Mouse (Mus musculus) midbrain, embryonic 15.5 days (tissue): ENCODE results near the gene Rraga. TPM values are rescaled to one million over a fixed set of nuclear protein-coding genes. Genes with fewer than 3 reads are reported as not detected.
A peak's percentile ranks its signal among the peaks of the same experiment; 100 is the strongest.

Experiments
- ATAC-seq: fragments of 200-750 bp; cut with Nextera tagmentation; replicated peaks from 2 replicates; pipeline ENCODE4 v1.8.0; 2017; ENCODE audit warnings: moderate TSS enrichment
- H3K27ac ChIP-seq: fragments of 300-500 bp; sonication (generic); 2 replicates; pipeline ENCODE4 v1.5.1; 2015; ENCODE audit warnings: mild to moderate bottlenecking, inconsistent platforms
- H3K27me3 ChIP-seq: fragments of 300-500 bp; sonication (generic); replicated peaks from 2 replicates; pipeline ENCODE4 v1.6.1; 2015; ENCODE audit warnings: inconsistent platforms
- H3K36me3 ChIP-seq: fragments of 300-500 bp; sonication (generic); replicated peaks from 2 replicates; pipeline ENCODE4 v1.6.1; 2015; ENCODE audit warnings: inconsistent platforms
- H3K4me1 ChIP-seq: fragments of 300-500 bp; sonication (generic); 2 replicates; pipeline ENCODE4 v1.6.1; 2015; ENCODE audit warnings: inconsistent platforms
- H3K4me2 ChIP-seq: fragments of 300-500 bp; sonication (generic); 2 replicates; pipeline ENCODE4 v1.6.1; 2015; ENCODE audit warnings: inconsistent platforms, mild to moderate bottlenecking, moderate library complexity
- H3K4me3 ChIP-seq: fragments of 300-500 bp; sonication (generic); 2 replicates; pipeline ENCODE4 v1.5.1; 2015; ENCODE audit warnings: mild to moderate bottlenecking, inconsistent platforms
- H3K9ac ChIP-seq: fragments of 300-500 bp; sonication (generic); 2 replicates; pipeline ENCODE4 v1.6.1; 2015; ENCODE audit warnings: mild to moderate bottlenecking, inconsistent platforms
- H3K9me3 ChIP-seq: fragments of 300-500 bp; sonication (generic); 2 replicates; pipeline ENCODE4 v1.6.1; 2016; ENCODE audit warnings: inconsistent platforms
- WGBS: fragments of 180-500 bp; shearing (Covaris S2); methylation state at CpG from one replicate; pipeline ENCODE4 v1.1.7; 2015; ENCODE audit warnings: mixed read lengths; 5-methylcytosine and 5-hydroxymethylcytosine counted together
- polyA plus RNA-seq: library from polyadenylated mRNA; unstranded; fragments of >200 nt; fragmentation: Nextera tagmentation; extraction: Ambion mirVana; gene quantifications from 2 replicates; pipeline ENCODE4 v1.2.1, GENCODE M21; 2015

Gene Rraga
- polyA plus RNA-seq, 1 experiment from 2014 or later, result 115 TPM

- H3K4me2 ChIP-seq, result no peak overlapping the region
- H3K4me3 ChIP-seq, result no peak overlapping the region
- no peak for ATAC-seq
- no peaks in the 10 kb centered on the region for H3K27me3 ChIP-seq
- no peaks in the 10 kb centered on the region for H3K36me3 ChIP-seq
- WGBS, result 84% methylated on average over 7 of the region's 7 CpGs
- no peaks in the 10 kb centered on the region for H3K9me3 ChIP-seq
- H3K27ac ChIP-seq, result no peak overlapping the region
- H3K9ac ChIP-seq, result no peak overlapping the region
- no peaks in the 10 kb centered on the region for H3K4me1 ChIP-seq
These were observed 18.1 kb upstream of the Rraga start for GRCm38 (mm10) chr4:86557371-86557770.

GRCm38 (mm10) chr4:86558228-86558627 lies 17.2 kb upstream of the Rraga start, which contains the start of gene Saxo1:
Saxo1 (minus strand) TSS chr4:86558328.
- H3K36me3 ChIP-seq, result no peaks in the 10 kb centered on the region
- no peaks in the 10 kb centered on the region for H3K4me1 ChIP-seq
- no peak within 1 kb of the TSS for H3K4me3 ChIP-seq
- H3K27me3 ChIP-seq, result no peaks in the 10 kb centered on the region
- no peaks in the 10 kb centered on the region for H3K9me3 ChIP-seq
- no peak within 1 kb of the TSS for H3K27ac ChIP-seq
- H3K9ac ChIP-seq, result no peak within 1 kb of the TSS
- 91% methylated on average over 7 of the region's 7 CpGs for WGBS
- no peak within 1 kb of the TSS for H3K4me2 ChIP-seq
- no peak for ATAC-seq

DNA sequence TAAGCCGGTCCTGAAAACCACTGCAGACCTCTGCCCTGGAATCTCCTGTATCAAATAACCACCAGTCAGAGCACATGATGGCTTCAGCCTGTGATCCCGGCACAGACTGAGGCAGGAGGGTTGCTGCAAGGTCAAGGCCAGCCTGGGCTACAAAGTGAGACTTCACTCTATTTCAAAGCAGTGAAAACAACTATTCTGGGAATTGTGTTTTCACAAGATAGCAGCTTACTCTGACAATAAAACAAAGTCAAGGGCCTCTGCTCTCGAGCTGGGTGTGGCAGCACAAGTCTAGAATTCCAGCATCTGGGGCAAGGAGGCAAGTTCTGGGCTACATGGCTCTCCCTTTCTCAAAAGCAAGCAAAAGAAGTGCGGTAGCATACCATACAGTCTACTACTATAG lies 16.5 kb upstream of the Rraga start:
- H3K9me3 ChIP-seq, result no peaks in the 10 kb centered on the region
- no peak overlapping the region for H3K27ac ChIP-seq
- no peaks in the 10 kb centered on the region for H3K27me3 ChIP-seq
- no peak overlapping the region for H3K4me3 ChIP-seq
- no peak for ATAC-seq
- WGBS, result 79% methylated on average over 4 of the region's 4 CpGs
- no peaks in the 10 kb centered on the region for H3K36me3 ChIP-seq
- no peak overlapping the region for H3K9ac ChIP-seq
- no peaks in the 10 kb centered on the region for H3K4me1 ChIP-seq
- no peak overlapping the region for H3K4me2 ChIP-seq

DNA sequence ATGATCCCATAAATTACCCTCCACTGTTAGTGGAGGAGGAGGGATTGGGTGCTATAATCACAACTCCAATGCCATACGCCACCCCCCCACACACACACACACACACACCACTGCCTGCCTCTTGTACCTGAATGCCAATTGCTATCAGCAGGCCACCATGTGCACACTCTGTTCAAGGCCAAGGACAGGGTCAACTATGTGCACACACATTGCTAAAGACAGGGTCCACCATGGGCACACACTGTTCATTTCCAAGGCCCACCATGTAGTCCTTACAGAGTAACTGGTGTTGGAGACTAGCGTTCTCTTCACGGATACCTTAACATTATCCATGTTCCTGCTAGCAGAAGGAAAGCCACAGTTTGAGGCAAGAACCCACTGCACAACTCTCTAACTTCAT lies 14.4 kb upstream of the Rraga start:
- H3K4me3 ChIP-seq, result no peak overlapping the region
- no peaks in the 10 kb centered on the region for H3K4me1 ChIP-seq
- H3K36me3 ChIP-seq, result no peaks in the 10 kb centered on the region
- WGBS, result 94% methylated on average over 3 of the region's 3 CpGs
- no peaks in the 10 kb centered on the region for H3K9me3 ChIP-seq
- no peak overlapping the region for H3K27ac ChIP-seq
- H3K4me2 ChIP-seq, result no peak overlapping the region
- no peaks in the 10 kb centered on the region for H3K27me3 ChIP-seq
- no peak overlapping the region for H3K9ac ChIP-seq
- no peak for ATAC-seq

DNA sequence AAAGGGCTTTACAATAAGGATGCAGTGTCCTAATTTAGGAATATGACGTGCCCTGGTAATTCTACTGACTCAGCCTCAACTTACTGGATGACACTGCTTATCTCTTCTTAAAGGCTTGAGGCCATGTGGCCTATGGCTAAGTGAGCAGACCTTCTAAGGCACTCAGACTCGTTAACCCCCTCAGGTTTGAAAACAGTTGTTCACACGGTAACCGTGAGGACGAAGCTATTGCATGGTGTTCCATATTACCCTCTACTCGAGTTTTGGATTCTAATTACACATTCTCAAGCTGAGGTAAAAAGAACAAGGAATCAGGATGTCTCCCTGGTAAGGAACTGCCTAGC lies 557 bp upstream of the Rraga start:
- no peaks in the 10 kb centered on the region for H3K36me3 ChIP-seq
- peak; percentile 77 for ATAC-seq
- WGBS, result 9% methylated on average over 6 of the region's 6 CpGs

DNA sequence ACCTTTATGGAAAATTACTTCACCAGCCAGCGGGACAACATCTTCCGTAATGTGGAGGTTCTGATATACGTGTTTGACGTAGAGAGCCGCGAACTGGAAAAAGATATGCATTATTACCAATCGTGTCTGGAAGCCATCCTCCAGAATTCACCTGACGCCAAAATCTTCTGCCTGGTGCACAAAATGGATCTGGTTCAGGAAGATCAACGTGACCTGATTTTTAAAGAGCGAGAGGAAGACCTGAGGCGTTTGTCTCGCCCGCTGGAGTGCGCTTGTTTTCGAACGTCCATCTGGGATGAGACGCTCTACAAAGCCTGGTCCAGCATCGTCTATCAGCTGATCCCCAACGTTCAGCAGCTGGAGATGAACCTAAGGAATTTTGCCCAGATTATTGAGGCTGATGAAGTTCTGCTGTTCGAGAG lies 663 bp downstream of the Rraga start:
- Histone ChIP-seq H3K4me2 (peak overlapping the region; percentile 82), H3K36me3 (no peaks in the 10 kb centered on the region), H3K4me1 (peaks cover 28% of the 10 kb centered on the region), H3K27me3 (no peaks in the 10 kb centered on the region), H3K4me3 (peak overlapping the region; percentile 90), H3K9me3 (no peaks in the 10 kb centered on the region), H3K9ac (peak overlapping the region; percentile 98), H3K27ac (peak overlapping the region; percentile 98)
- ATAC-seq, result peak; percentile 15
- WGBS, result under 1% methylated on average over 20 of the region's 20 CpGs

More for the DNA sequence above, 557 bp upstream of the Rraga start:
- H3K4me1 ChIP-seq, result peaks cover 28% of the 10 kb centered on the region
- peak overlapping the region; percentile 90 for H3K4me3 ChIP-seq
- H3K27me3 ChIP-seq, result no peaks in the 10 kb centered on the region
- H3K9me3 ChIP-seq, result no peaks in the 10 kb centered on the region
- H3K9ac ChIP-seq, result peak overlapping the region; percentile 98
- peak overlapping the region; percentile 82 for H3K4me2 ChIP-seq
- H3K27ac ChIP-seq, result peak overlapping the region; percentile 98

GRCm38 (mm10) chr4:86576630-86577225 lies 1.3 kb downstream of the Rraga start:
- Histone ChIP-seq H3K36me3 (no peaks in the 10 kb centered on the region), H3K4me3 (peak overlapping the region; percentile 90), H3K4me2 (peak overlapping the region; percentile 82), H3K4me1 (peaks cover 28% of the 10 kb centered on the region), H3K27me3 (no peaks in the 10 kb centered on the region), H3K27ac (peak overlapping the region; percentile 98), H3K9ac (peak overlapping the region; percentile 98), H3K9me3 (no peaks in the 10 kb centered on the region)
- ATAC-seq, result no peak
- 9% methylated on average over 11 of the region's 11 CpGs for WGBS

DNA sequence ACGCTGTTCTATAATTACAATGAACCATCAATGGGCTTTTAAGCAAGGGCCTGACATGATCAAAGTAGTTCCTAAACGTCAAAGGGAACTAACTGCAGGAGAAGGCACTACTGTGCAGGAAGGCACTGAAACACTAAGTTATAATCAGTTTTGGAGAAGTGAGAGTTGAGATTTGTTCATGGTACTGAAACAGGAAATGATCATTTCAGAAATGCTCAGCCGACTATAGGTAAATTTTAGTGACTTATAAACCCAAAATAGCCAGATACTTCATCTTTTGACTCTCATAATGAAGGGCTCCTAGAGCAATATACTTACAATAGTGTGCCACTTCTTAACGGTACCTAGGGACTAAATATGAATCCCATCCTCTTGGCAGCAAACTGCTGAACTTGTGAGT lies 4.6 kb downstream of the Rraga start:
- H3K9me3 ChIP-seq, result no peaks in the 10 kb centered on the region
- no peaks in the 10 kb centered on the region for H3K27me3 ChIP-seq
- H3K4me2 ChIP-seq, result no peak overlapping the region
- no peak overlapping the region for H3K4me3 ChIP-seq
- no peak overlapping the region for H3K27ac ChIP-seq
- peaks cover 1% of the 10 kb centered on the region; the same call in 1 of the 2 replicates for H3K36me3 ChIP-seq
- 55% methylated on average over 4 of the region's 4 CpGs for WGBS
- no peak overlapping the region for H3K9ac ChIP-seq
- no peak for ATAC-seq
- peaks cover 28% of the 10 kb centered on the region for H3K4me1 ChIP-seq

- WGBS, result 86% methylated on average over 3 of the region's 3 CpGs
- H3K4me2 ChIP-seq, result no peak overlapping the region
- no peak overlapping the region for H3K9ac ChIP-seq
- H3K27ac ChIP-seq, result no peak overlapping the region
- no peak overlapping the region for H3K4me3 ChIP-seq
- peaks cover 5% of the 10 kb centered on the region; the same call in 1 of the 2 replicates for H3K36me3 ChIP-seq
- no peaks in the 10 kb centered on the region for H3K27me3 ChIP-seq
- no peak for ATAC-seq
- peaks cover 28% of the 10 kb centered on the region for H3K4me1 ChIP-seq
- H3K9me3 ChIP-seq, result no peaks in the 10 kb centered on the region
These were observed 5.1 kb downstream of the Rraga start for GRCm38 (mm10) chr4:86580591-86580990.

- 88% methylated on average over 3 of the region's 3 CpGs for WGBS
- H3K27me3 ChIP-seq, result no peaks in the 10 kb centered on the region
- H3K36me3 ChIP-seq, result peaks cover 10% of the 10 kb centered on the region; the same call in 1 of the 2 replicates
- no peak overlapping the region for H3K27ac ChIP-seq
- no peak overlapping the region for H3K4me3 ChIP-seq
- no peak overlapping the region for H3K4me2 ChIP-seq
- no peaks in the 10 kb centered on the region for H3K9me3 ChIP-seq
- H3K9ac ChIP-seq, result no peak overlapping the region
- no peak for ATAC-seq
- no peaks in the 10 kb centered on the region for H3K4me1 ChIP-seq
These were observed 12.8 kb downstream of the Rraga start for GRCm38 (mm10) chr4:86588236-86588635.

DNA sequence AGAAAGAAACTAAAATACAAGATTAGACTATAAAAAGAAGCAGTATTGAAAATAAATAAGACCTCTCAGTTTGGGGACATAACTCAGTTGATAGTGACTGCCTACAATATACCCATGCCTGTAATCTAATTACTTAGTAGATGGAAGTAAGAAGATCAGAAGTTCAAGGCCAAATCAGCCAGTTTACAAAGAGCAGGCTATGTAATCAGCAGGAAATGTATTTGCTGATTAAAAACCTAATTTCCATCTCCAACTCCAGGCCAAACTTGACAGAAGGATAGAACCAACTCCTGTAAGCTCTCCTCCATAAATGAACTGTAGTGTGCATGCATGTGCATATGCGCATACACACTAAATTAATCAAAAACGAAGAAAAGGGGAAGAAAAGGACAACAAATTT lies 15.8 kb downstream of the Rraga start:
- Histone ChIP-seq H3K4me1 (no peaks in the 10 kb centered on the region), H3K4me3 (no peak overlapping the region), H3K4me2 (no peak overlapping the region), H3K36me3 (peaks cover 7% of the 10 kb centered on the region; the same call in 1 of the 2 replicates), H3K27ac (no peak overlapping the region), H3K27me3 (no peaks in the 10 kb centered on the region), H3K9ac (no peak overlapping the region), H3K9me3 (no peaks in the 10 kb centered on the region)
- WGBS, result 97% methylated on average over 2 of the region's 2 CpGs
- no peak for ATAC-seq

DNA sequence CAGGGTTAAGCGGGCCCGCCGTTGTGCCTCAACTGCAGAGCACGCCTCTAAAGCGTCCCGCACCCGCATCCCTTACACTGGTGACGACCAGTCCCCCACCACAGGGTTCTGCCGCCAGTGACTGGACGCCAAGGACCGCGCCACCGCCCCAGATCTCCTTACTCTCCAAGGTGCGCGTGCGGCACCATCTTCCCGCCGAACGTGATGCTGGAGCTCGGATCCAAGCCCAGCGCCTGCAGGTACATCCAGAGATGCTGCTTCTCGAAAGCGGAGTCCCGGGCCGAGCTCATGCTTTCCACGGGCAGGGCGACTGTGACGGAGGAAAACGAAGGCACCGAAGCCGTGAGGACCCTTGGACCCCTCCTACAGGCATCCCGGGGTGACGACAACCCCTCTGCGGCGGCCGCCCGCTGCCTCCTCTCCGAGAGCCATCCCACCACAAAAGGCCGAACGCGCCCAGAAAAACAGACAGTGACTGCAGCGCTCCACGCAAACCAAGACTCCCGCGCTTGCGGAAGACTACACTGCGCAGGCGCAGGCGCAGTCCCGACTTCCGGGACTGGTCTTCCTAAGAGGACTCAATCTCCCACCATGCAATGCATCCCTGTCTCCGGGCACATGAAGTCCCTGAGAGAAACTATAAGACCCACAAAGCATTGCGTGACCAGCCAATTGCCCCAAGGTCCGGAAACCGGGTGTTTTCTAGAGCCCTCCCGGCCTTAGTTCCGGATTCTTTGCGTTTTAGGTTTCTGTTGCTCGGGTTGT lies 36.2 kb downstream of the Rraga start, which contains the start of gene Haus6:
Haus6 (minus strand) TSS at position 532 of the 765 bp plus-strand sequence.
- H3K36me3 ChIP-seq, result no peaks in the 10 kb centered on the region
- H3K9ac ChIP-seq, result peak within 1 kb of the TSS; percentile 60
- H3K4me2 ChIP-seq, result peak within 1 kb of the TSS; percentile 93
- H3K9me3 ChIP-seq, result no peaks in the 10 kb centered on the region
- peaks cover 19% of the 10 kb centered on the region for H3K4me1 ChIP-seq
- peak; percentile 100 for ATAC-seq
- H3K4me3 ChIP-seq, result peak within 1 kb of the TSS; percentile 75
- peak within 1 kb of the TSS; percentile 60 for H3K27ac ChIP-seq
- WGBS, result under 1% methylated on average over 59 of the region's 59 CpGs
- no peaks in the 10 kb centered on the region for H3K27me3 ChIP-seq

- Histone ChIP-seq H3K9ac (peak overlapping the region; percentile 23; the same call in 1 of the 2 replicates), H3K27ac (peak overlapping the region; percentile 60), H3K36me3 (no peaks in the 10 kb centered on the region), H3K4me2 (peak overlapping the region; percentile 93), H3K4me3 (peak overlapping the region; percentile 75), H3K4me1 (peaks cover 19% of the 10 kb centered on the region), H3K27me3 (no peaks in the 10 kb centered on the region), H3K9me3 (no peaks in the 10 kb centered on the region)
- no peak for ATAC-seq
- WGBS, result 34% methylated on average over 8 of the region's 8 CpGs
These were observed 36.8 kb downstream of the Rraga start for GRCm38 (mm10) chr4:86612289-86612620.
